In genomic region chr4:57764926-57765325, GRCm38 (mm10) we compare ENCODE assay signal across 9 mouse cellular contexts. TPM values are rescaled to one million over a fixed set of nuclear protein-coding genes. Genes with fewer than 3 reads are reported as not detected.
DNase-seq lines count a peak whose midpoint lies in the region; ATAC-seq lines count a peak whose summit lies in the region.
"Had no signal": no experiment of that assay in that cellular context is flagged by ENCODE, and none has a peak within 500 bp of the region (broad histone marks: within the 10 kb centered on the region; RNA-seq: fewer than 3 reads in every experiment).

No protein-coding gene starts in this region.

- H3K4me2 ChIP-seq in neural tube, embryonic 11.5 days (ENCODE audit: low read depth): no peak overlapping the region
- H3K4me2 ChIP-seq in forebrain, embryonic 12.5 days: no peak overlapping the region
- H3K4me2 ChIP-seq: midbrain, embryonic 11.5 days had no signal

- no peaks in the 10 kb centered on the region for H3K9me3 ChIP-seq in heart, embryonic 10.5 days
- no peaks in the 10 kb centered on the region for H3K9me3 ChIP-seq in neural tube, embryonic 11.5 days (ENCODE audit: control insufficient read depth, low read length)
- no peaks in the 10 kb centered on the region for H3K9me3 ChIP-seq in forebrain, embryonic 12.5 days

- H3K27ac ChIP-seq in heart, embryonic 10.5 days: peak overlapping the region; percentile 62
- 0 out of 2 replicates have a peak overlapping the region, but pooled peaks have one; percentile 6 for H3K27ac ChIP-seq in neural tube, embryonic 11.5 days (ENCODE audit: low read depth, low read length)
- H3K27ac ChIP-seq in forebrain, embryonic 12.5 days: no peak overlapping the region

- no peak overlapping the region for H3K4me3 ChIP-seq in heart, embryonic 10.5 days
- H3K4me3 ChIP-seq in neural tube, embryonic 11.5 days (ENCODE audit: low read depth, low read length): no peak overlapping the region
- no peak overlapping the region for H3K4me3 ChIP-seq in forebrain, embryonic 12.5 days (replicated peaks)

- H3K9ac ChIP-seq in neural tube, embryonic 11.5 days (ENCODE audit: low read length): no peak overlapping the region
- H3K9ac ChIP-seq in forebrain, embryonic 12.5 days: no peak overlapping the region

- no peaks in the 10 kb centered on the region for H3K36me3 ChIP-seq in heart, embryonic 10.5 days
- H3K36me3 ChIP-seq in neural tube, embryonic 11.5 days (ENCODE audit: control insufficient read depth, insufficient read depth, low read length): no peaks in the 10 kb centered on the region
- H3K36me3 ChIP-seq in forebrain, embryonic 12.5 days (replicated peaks): no peaks in the 10 kb centered on the region

- no peaks in the 10 kb centered on the region for H3K27me3 ChIP-seq in heart, embryonic 10.5 days (ENCODE audit: insufficient read depth, poor library complexity, severe bottlenecking)
- H3K27me3 ChIP-seq in neural tube, embryonic 11.5 days (ENCODE audit: control insufficient read depth, insufficient read depth, low read length): no peaks in the 10 kb centered on the region
- no peaks in the 10 kb centered on the region for H3K27me3 ChIP-seq in forebrain, embryonic 12.5 days

- ATAC-seq in neural tube, embryonic 11.5 days (ENCODE audit: insufficient read depth, low FRiP score, low TSS enrichment): no peak
- no peak for ATAC-seq in forebrain, embryonic 12.5 days (ENCODE audit: low FRiP score)

- no peak for DNase-seq in heart, embryonic 10.5 days (ENCODE audit: low spot score)
- no peak for DNase-seq in heart, postnatal 4 days
- no peak for DNase-seq in neural tube, embryonic 11.5 days (ENCODE audit: low spot score)
- DNase-seq in neural tube, embryonic 10.5 days (ENCODE audit: extremely low spot score, low spot score): no peak
- DNase-seq in kidney, postnatal 14 days: peak; percentile 77
- no peak for DNase-seq in right cerebral cortex, postnatal 4 days
- DNase-seq in spleen, postnatal 4 days (ENCODE audit: low spot score in 2 of 2): no peak

- peaks cover 46% of the 10 kb centered on the region for H3K4me1 ChIP-seq in heart, embryonic 10.5 days
- peaks cover 5% of the 10 kb centered on the region; the same call in 1 of the 2 replicates for H3K4me1 ChIP-seq in neural tube, embryonic 11.5 days (ENCODE audit: control insufficient read depth, insufficient read depth, low read length)
- peaks cover 6% of the 10 kb centered on the region; the same call in 1 of the 2 replicates for H3K4me1 ChIP-seq in forebrain, embryonic 12.5 days

- 57% methylated on average over 1 of the region's 1 CpGs for WGBS in heart, embryonic 10.5 days
- 82% methylated on average over 1 of the region's 1 CpGs for WGBS in neural tube, embryonic 11.5 days
- 83% methylated on average over 1 of the region's 1 CpGs for WGBS in forebrain, embryonic 12.5 days

RNA-seq across cellular contexts. Expression of gene Akap2, which starts 47.5 kb away (rescaled TPM):
- 30.1 and 39.6 TPM in 2 replicates for polyA plus RNA-seq in heart, embryonic 10.5 days (2016; fragmentation: Nextera tagmentation; extraction: Ambion mirVana)
- 100 to 1,000 TPM; 160 TPM for total RNA-seq in heart, postnatal 4 days (2021)
- 29.7 TPM in 2 replicates for polyA plus RNA-seq in neural tube, embryonic 11.5 days (2014; fragmentation: Nextera tagmentation; extraction: Ambion mirVana)
- 12.4 and 12.5 TPM in 2 replicates for polyA plus RNA-seq in forebrain, embryonic 12.5 days (2016; fragmentation: Nextera tagmentation; extraction: Ambion mirVana)
